Mouse (Mus musculus) frontal cortex, adult 2 months (tissue): ENCODE measurements around the gene Hebp1. TPM values are rescaled to one million over a fixed set of nuclear protein-coding genes. Genes with fewer than 3 reads are reported as not detected.

Experiments
- DNase-seq, 2 experiments: peaks; one replicate each; pipeline ENCODE4 v3.0.0; 2022; ENCODE audit warnings: low spot score in 1 of 2; ENCODE audit errors: extremely low spot score in 1 of 2
- polyA plus RNA-seq: library from polyadenylated mRNA; depleted of rRNA; stranded (reverse); fragments of >200 nt; gene quantifications from 2 replicates; pipeline ENCODE4 v1.2.3, GENCODE M21; 2012; rRNA removed

Gene Hebp1
- polyA plus RNA-seq, 1 experiment = 38.2 TPM

DNA sequence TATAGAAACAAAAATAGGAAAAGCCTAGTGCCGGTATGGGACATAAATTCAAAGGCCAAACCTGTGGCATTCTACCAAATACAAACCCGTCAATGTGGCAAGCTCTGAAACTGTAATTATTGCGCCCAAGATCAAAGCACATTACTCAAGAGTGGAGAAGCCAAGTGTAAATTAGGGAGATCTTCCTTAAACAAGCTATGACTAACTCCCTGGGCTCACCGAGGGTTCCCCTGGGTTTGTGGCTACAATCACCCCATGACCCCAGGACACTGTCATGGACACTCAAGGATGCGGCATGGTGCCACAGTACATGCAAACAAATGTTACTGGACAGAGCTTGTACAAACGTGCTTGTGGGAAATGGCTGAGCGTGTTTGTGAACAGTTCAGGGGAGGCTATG lies 64.7 kb downstream of the Hebp1 start:
- DNase-seq = no peak

- no peak for DNase-seq
These were observed 73.0 kb downstream of the Hebp1 start for GRCm38 (mm10) chr6:135124755-135125380.

GRCm38 (mm10) chr6:135118183-135118582 lies 79.6 kb downstream of the Hebp1 start, which contains the start of gene Gprc5d:
TSS of gene Gprc5d (minus strand) at chr6:135118283.
- no peak for DNase-seq

DNA sequence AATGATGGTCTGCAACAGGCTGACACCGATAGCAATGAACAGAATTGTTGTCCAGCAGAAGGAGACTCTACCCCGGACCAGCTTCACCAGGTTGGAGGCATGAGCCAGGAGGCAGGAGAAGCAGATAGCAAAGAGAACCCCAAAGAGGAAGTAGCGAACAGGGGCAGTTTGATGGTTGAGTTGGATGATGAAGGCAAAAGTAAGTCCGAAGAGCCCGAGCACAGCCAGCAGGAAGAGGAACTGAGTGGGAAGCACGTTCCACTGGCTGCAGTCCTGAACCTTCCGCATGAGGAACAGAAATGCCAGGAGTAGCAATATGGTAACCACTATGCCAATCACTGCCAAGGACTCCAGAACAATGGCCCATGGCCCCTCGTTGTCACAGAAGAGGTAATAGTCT lies 81.3 kb downstream of the Hebp1 start:
- DNase-seq = no peak

DNA sequence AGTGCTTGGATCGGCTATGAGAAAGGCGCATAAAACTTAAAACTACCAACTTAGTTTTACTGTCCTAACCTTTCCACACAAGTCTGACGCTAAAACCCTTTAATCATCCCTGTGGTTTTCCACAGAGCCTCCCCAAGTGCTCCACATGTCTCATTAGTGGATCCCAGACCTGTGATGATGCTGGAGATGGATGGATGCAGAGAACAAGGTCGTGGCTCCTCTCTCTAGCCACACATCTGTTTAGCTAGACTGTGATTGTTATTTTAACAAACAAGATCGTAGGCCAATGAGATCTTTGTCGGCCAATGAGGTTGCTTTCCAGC lies 84.7 kb downstream of the Hebp1 start:
- DNase-seq = no peak

- DNase-seq = no peak
These were observed 85.3 kb downstream of the Hebp1 start for GRCm38 (mm10) chr6:135112411-135113113.

DNA sequence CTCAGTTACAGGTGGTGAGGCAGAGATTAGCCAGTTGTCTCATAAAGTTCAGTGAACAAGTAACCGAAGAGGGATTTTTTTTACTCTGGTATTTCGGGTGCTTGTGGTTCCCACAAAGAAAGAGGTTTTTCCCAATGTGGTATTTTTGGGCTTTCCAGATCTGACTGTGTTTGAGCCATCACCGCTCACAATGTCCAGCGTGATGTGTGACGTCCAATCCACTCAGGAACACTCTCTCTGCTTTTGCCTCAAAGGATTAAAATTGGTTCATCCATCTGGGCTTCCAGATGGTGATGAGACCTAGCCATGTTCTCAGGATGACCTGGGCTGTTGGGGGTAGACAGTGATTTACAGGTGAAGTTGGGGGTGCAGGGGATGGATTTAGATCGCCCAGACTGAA lies 90.8 kb downstream of the Hebp1 start:
- DNase-seq = peak in 1 of 2 experiments; percentile 36

DNA sequence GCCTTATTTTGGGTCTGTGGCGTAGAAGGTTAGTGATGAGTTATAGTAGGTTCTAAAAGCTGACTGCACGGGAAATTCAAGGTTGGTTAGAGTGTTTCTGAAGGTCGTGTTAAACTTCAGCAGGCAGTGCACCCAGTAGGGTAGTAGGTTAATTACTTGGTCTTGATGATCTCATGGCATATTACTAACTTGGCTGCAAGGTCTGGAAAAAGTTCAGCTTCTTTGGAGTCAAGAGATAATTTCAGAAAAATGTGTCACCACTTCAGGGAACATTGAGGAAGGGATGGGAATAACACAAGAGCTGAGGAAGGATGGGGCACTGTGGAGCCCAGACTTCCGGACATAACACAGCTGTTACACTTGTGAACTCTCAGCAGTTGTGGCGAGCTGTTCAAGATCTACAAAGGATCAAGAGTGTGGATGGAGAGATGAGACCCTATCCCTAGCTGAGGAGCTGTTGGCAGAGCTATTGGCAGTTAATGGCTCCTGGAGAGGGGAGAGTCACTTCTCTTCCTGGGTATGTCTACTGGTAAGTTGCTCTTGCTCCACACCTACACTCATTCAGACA lies 95.0 kb downstream of the Hebp1 start:
- DNase-seq = no peak

DNA sequence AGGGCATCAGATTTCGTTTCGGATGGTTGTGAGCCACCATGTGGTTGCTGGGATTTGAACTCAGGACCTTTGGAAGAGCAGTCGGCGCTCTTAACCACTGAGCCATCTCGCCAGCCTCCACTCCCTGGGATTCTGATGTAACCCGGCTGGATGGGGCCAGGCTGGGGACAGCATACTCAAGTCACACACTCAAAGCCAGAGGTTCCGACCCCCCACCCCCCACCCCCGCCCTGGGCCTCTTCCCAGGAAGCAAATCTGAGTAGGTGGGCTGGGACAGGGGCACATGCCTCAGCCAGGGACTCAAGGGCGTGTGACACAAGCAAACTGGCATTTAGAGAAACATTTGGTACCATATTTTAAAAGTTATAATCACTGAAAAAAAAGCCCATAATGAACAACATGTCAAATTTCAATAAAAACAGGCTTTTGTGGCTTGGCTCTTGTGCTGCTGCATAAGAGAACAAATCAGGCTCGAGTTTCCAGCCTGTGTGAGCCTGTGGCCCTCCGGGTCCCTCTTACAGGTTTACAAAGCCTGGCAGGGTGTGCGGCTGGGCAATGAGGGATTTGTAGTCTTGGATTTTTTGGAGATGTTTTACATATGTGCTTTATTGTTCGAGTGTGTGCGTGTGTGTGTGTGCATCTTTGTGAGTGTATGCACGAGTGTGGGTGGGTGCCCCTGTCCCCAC lies 96.9 kb downstream of the Hebp1 start:
- no peak for DNase-seq

- DNase-seq = peak; percentile 58 to 77
These were observed 104.9 kb downstream of the Hebp1 start for GRCm38 (mm10) chr6:135092798-135093470.

DNA sequence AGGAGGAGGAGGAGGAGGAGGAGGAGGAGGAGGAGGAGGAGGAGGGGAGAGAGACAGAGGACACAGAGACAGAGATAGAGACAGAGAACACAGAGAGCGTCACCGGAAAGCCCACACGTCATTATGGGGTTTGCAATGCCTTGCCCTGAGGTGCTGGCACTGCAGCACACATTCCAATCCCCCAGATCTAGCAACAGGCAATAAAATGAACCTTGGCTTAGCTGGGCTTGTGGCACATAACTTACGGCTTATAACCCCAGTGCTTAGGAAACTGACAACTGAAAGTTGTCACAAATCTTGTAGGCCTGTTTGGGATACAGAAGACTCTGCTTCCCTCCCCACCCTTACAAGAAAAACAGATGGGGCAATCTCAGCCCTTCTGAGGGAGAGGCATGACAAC lies 107.2 kb downstream of the Hebp1 start:
- DNase-seq = no peak

GRCm38 (mm10) chr6:135089786-135090185 lies 108.0 kb downstream of the Hebp1 start:
- peak in 1 of 2 experiments; percentile 67 for DNase-seq

- peak; percentile 53 to 92 for DNase-seq
These were observed 109.9 kb downstream of the Hebp1 start for GRCm38 (mm10) chr6:135087721-135088451.

Other genes with a start within 250 kb of the Hebp1 start
- gene Apold1, start 216.3 kb downstream of the Hebp1 start, polyA plus RNA-seq = 11.7 and 14.8 TPM in 2 replicates
- 76.1 and 81.4 TPM in 2 replicates for gene Ddx47, start 186.4 kb downstream of the Hebp1 start, polyA plus RNA-seq
- gene Gprc5a, start 132.4 kb downstream of the Hebp1 start, polyA plus RNA-seq = 0.06 and 0.08 TPM in 2 replicates
- gene Gprc5d, start 79.7 kb downstream of the Hebp1 start, polyA plus RNA-seq = 0.48 and 0.59 TPM in 2 replicates
- gene Fam234b, start within 50 bp of the Hebp1 start, polyA plus RNA-seq = 157 and 162 TPM in 2 replicates
- 0.19 and 0.32 TPM in 2 replicates for gene Gsg1, start 56.3 kb upstream of the Hebp1 start, polyA plus RNA-seq
- 0.40 and 0.42 TPM in 2 replicates for gene Pbp2, start 112.4 kb upstream of the Hebp1 start, polyA plus RNA-seq
- 1.7 and 3.6 TPM in 2 replicates for gene Emp1, start 164.5 kb upstream of the Hebp1 start, polyA plus RNA-seq